Mouse (Mus musculus): ENCODE results near the gene Arntl2. TPM values are rescaled to one million over a fixed set of nuclear protein-coding genes. Genes with fewer than 3 reads are reported as not detected.
"Not testable (repeated sequence)": the region's sequence is repeated elsewhere in the genome, so short reads cannot be mapped to it uniquely, and the experiment has no call there.

Gene Arntl2
- polyA plus RNA-seq, 1 experiment from 2014 or later = 2.3 TPM

DNA sequence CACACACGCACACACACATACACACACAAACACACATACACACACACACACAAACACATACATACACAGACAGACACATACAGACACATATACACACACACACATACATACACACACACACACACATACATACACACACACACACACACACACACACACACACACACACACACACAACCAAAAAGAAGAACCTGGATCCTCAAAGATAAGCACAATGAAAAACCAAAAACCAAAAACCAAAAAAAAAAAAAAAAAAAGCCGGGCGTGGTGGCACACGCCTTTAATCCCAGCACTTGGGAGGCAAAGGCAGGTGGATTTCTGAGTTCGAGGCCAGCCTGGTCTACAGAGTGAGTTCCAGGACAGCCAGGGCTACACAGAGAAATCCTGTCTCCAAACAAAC, 68.5 kb downstream of the Arntl2 start:
- WGBS = 93% methylated on average over 2 of the region's 5 CpGs
- not testable (repeated sequence) for H3K27ac ChIP-seq (replicated peaks; ENCODE audit: low read depth, low read length); H3K9me3 ChIP-seq (ENCODE audit: control insufficient read depth, low read length); H3K9ac ChIP-seq (replicated peaks; ENCODE audit: low read length); DNase-seq; H3K4me3 ChIP-seq (replicated peaks; ENCODE audit: low read depth, low read length); H3K4me2 ChIP-seq (ENCODE audit: low read length); H3K27me3 ChIP-seq (ENCODE audit: control insufficient read depth, insufficient read depth, low read length); H3K4me1 ChIP-seq (ENCODE audit: control insufficient read depth, insufficient read depth, low read length); H3K36me3 ChIP-seq (ENCODE audit: control insufficient read depth, insufficient read depth, low read length); ATAC-seq (ENCODE audit: low FRiP score, low TSS enrichment)

DNA sequence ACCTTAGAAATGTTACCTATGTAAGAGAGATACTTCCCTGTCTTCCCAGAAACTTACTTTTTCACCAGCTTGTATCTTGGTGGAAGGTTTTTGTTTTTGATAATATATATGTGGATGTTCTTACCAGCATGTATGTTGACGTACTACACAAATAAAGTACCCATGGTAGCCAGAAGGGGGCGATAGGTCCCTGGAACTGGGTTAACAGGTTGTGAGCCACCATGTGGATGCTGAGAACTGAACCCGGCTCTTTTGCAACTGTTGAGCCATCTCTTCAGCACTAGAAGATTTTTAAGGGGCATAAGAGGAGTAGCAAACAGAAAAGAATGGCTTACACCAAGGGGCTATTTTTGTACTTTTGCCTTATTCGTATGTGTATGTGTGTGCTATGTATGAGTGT, 69.8 kb downstream of the Arntl2 start:
- Histone ChIP-seq H3K4me2 (ENCODE audit: low read length) (no peak overlapping the region), H3K27ac (replicated peaks; ENCODE audit: low read depth, low read length) (no peak overlapping the region), H3K36me3 (ENCODE audit: control insufficient read depth, insufficient read depth, low read length) (no peaks in the 10 kb centered on the region), H3K27me3 (ENCODE audit: control insufficient read depth, insufficient read depth, low read length) (no peaks in the 10 kb centered on the region), H3K9me3 (ENCODE audit: control insufficient read depth, low read length) (no peaks in the 10 kb centered on the region), H3K9ac (replicated peaks; ENCODE audit: low read length) (no peak overlapping the region), H3K4me3 (replicated peaks; ENCODE audit: low read depth, low read length) (no peak overlapping the region), H3K4me1 (ENCODE audit: control insufficient read depth, insufficient read depth, low read length) (no peaks in the 10 kb centered on the region)
- 84% methylated on average over 4 of the region's 4 CpGs for WGBS
- ATAC-seq (ENCODE audit: low FRiP score, low TSS enrichment) (no peak), DNase-seq (no peak)

DNA sequence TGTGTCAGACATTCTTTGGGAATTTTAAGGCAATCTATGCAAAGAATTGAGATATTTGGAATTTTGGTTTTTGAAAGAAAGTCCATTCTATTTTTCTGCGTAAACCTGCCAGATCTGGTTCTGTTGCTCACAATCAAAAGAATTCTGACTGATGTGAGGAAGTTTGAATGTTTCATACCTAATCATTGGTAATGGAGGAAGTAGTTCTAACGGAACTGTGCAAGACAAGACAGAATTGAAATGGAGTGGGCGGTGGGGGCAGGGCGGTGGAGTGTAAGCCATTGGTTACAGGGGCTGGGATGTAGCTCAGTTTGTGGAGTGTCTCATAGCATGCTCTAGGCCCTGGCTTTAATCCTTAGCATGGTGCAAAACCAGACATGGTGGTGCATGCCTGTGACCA, 76.1 kb downstream of the Arntl2 start:
- WGBS = 96% methylated on average over 4 of the region's 4 CpGs
- no peak for ATAC-seq (ENCODE audit: low FRiP score, low TSS enrichment)
- no peaks in the 10 kb centered on the region for H3K36me3 ChIP-seq (ENCODE audit: control insufficient read depth, insufficient read depth, low read length)
- no peak overlapping the region for H3K4me3 ChIP-seq (replicated peaks; ENCODE audit: low read depth, low read length)
- H3K27me3 ChIP-seq (ENCODE audit: control insufficient read depth, insufficient read depth, low read length) = no peaks in the 10 kb centered on the region
- DNase-seq = no peak
- H3K9ac ChIP-seq (replicated peaks; ENCODE audit: low read length) = no peak overlapping the region
- H3K9me3 ChIP-seq (ENCODE audit: control insufficient read depth, low read length) = 0 out of 2 replicates have a peak, but pooled peaks cover 3% of the 10 kb centered on the region
- H3K4me1 ChIP-seq (ENCODE audit: control insufficient read depth, insufficient read depth, low read length) = no peaks in the 10 kb centered on the region
- H3K27ac ChIP-seq (replicated peaks; ENCODE audit: low read depth, low read length) = no peak overlapping the region
- no peak overlapping the region for H3K4me2 ChIP-seq (ENCODE audit: low read length)

DNA sequence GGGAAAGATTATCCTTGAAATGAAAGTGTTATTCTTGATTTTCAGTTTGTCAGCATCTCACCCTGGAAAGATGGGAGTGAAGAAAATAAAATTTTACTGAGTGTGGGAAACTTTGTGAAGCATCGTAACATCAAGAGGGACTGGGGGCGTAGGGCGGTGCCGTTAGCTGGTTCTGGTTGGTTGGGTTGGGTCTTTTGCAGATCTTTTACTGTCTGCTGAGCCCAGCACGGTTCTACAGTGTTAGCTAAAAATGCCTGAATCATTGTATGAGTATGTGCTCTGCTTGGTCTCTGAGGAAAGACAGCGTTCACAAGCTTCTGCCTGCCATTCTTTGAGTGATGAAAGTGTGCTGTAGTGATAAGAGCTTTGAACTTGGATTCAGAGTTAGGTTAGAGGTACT, 78.6 kb downstream of the Arntl2 start:
- ATAC-seq (ENCODE audit: low FRiP score, low TSS enrichment) (no peak), DNase-seq (no peak)
- Histone ChIP-seq H3K9ac (replicated peaks; ENCODE audit: low read length) (no peak overlapping the region), H3K36me3 (ENCODE audit: control insufficient read depth, insufficient read depth, low read length) (no peaks in the 10 kb centered on the region), H3K4me3 (replicated peaks; ENCODE audit: low read depth, low read length) (no peak overlapping the region), H3K4me2 (ENCODE audit: low read length) (no peak overlapping the region), H3K9me3 (ENCODE audit: control insufficient read depth, low read length) (peaks cover 7% of the 10 kb centered on the region; the same call in 1 of the 2 replicates), H3K27me3 (ENCODE audit: control insufficient read depth, insufficient read depth, low read length) (no peaks in the 10 kb centered on the region), H3K4me1 (ENCODE audit: control insufficient read depth, insufficient read depth, low read length) (no peaks in the 10 kb centered on the region), H3K27ac (replicated peaks; ENCODE audit: low read depth, low read length) (no peak overlapping the region)
- 63% methylated on average over 6 of the region's 6 CpGs for WGBS

DNA sequence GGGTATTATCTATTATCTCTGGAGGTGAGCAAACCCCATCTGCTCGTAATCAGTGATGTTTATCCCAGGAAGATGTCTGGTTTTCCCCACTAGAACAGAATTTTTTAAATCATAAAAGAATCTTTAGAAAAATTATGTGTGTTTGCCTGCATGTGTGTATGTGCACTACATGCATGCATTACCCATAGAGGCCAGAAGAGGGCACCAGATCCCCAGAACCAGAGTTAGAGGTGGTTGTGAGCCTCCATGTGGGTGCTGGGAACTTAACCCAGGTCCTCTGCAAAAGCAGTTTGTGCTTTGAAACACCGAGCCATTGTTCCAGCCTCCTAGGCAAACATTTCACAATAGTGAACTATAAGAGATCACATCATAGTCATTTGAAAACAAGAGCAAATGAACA, 81.0 kb downstream of the Arntl2 start:
- H3K9ac ChIP-seq (replicated peaks; ENCODE audit: low read length) = no peak overlapping the region
- H3K9me3 ChIP-seq (ENCODE audit: control insufficient read depth, low read length) = peaks cover 7% of the 10 kb centered on the region; the same call in 1 of the 2 replicates
- no peaks in the 10 kb centered on the region for H3K27me3 ChIP-seq (ENCODE audit: control insufficient read depth, insufficient read depth, low read length)
- no peaks in the 10 kb centered on the region for H3K36me3 ChIP-seq (ENCODE audit: control insufficient read depth, insufficient read depth, low read length)
- no peak overlapping the region for H3K4me2 ChIP-seq (ENCODE audit: low read length)
- WGBS = 92% methylated on average over 2 of the region's 2 CpGs
- H3K4me1 ChIP-seq (ENCODE audit: control insufficient read depth, insufficient read depth, low read length) = no peaks in the 10 kb centered on the region
- no peak overlapping the region for H3K27ac ChIP-seq (replicated peaks; ENCODE audit: low read depth, low read length)
- no peak overlapping the region for H3K4me3 ChIP-seq (replicated peaks; ENCODE audit: low read depth, low read length)
- DNase-seq (no peak), ATAC-seq (ENCODE audit: low FRiP score, low TSS enrichment) (no peak)

DNA sequence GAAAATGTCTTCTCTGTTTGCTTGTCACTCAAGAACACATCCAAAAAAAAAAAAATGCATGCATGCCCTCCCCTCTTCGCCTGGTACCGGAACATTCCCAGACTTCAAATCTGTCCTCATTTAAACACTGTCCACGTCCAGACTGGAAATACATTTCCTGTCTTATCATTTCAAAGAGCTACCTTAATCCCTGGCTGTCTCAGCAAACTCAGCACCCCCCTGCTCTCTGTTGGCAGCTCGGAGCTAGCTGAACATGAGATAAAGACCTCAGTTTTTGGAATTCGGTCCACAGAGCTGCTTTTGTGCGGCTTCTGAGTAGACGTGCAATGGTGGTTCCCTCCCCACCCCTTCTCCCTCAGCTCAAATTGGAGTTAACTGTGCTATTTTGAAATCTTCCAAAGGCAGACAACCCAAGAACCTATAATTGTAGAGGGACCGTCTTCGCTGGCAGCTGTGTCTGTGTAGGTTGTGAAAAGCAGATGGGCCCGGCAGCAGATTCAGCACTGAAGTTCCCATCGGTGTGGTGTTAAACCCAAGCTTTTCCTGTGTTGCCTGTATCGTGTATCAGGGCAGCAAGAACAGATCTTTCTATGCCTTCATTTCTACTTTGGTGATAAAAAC, 81.7 kb downstream of the Arntl2 start:
- Histone ChIP-seq H3K27me3 (ENCODE audit: control insufficient read depth, insufficient read depth, low read length) (no peaks in the 10 kb centered on the region), H3K4me3 (replicated peaks; ENCODE audit: low read depth, low read length) (no peak overlapping the region), H3K9me3 (ENCODE audit: control insufficient read depth, low read length) (peaks cover 7% of the 10 kb centered on the region; the same call in 1 of the 2 replicates), H3K36me3 (ENCODE audit: control insufficient read depth, insufficient read depth, low read length) (no peaks in the 10 kb centered on the region), H3K9ac (replicated peaks; ENCODE audit: low read length) (no peak overlapping the region), H3K27ac (replicated peaks; ENCODE audit: low read depth, low read length) (no peak overlapping the region), H3K4me1 (ENCODE audit: control insufficient read depth, insufficient read depth, low read length) (no peaks in the 10 kb centered on the region), H3K4me2 (ENCODE audit: low read length) (no peak overlapping the region)
- DNase-seq (no peak), ATAC-seq (ENCODE audit: low FRiP score, low TSS enrichment) (no peak)
- WGBS = 88% methylated on average over 12 of the region's 12 CpGs

DNA sequence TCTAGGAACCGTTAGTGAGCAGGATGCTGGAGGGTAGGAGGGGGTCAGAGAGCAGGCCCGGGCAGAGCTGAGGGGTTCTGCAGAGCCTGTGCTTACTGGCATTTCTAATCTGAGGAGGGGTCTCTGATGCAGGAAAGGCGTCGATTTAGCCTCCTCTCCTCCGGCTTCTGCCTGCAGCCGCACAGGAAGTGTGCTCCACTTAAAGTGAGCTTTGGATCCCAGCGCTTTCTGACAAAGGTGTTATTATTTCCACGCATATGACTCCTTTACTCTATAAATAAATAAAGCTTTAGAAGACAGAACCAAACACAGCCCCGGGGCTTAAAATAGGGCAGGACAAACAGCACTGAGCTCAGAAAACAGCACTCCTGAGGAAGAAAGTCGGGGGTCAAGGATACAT, 83.1 kb downstream of the Arntl2 start:
- Histone ChIP-seq H3K36me3 (ENCODE audit: control insufficient read depth, insufficient read depth, low read length) (no peaks in the 10 kb centered on the region), H3K9ac (replicated peaks; ENCODE audit: low read length) (no peak overlapping the region), H3K4me1 (ENCODE audit: control insufficient read depth, insufficient read depth, low read length) (no peaks in the 10 kb centered on the region), H3K27me3 (ENCODE audit: control insufficient read depth, insufficient read depth, low read length) (no peaks in the 10 kb centered on the region), H3K4me2 (ENCODE audit: low read length) (no peak overlapping the region), H3K9me3 (ENCODE audit: control insufficient read depth, low read length) (peaks cover 7% of the 10 kb centered on the region; the same call in 1 of the 2 replicates), H3K4me3 (replicated peaks; ENCODE audit: low read depth, low read length) (no peak overlapping the region), H3K27ac (replicated peaks; ENCODE audit: low read depth, low read length) (no peak overlapping the region)
- 70% methylated on average over 10 of the region's 10 CpGs for WGBS
- DNase-seq = no peak
- no peak for ATAC-seq (ENCODE audit: low FRiP score, low TSS enrichment)

DNA sequence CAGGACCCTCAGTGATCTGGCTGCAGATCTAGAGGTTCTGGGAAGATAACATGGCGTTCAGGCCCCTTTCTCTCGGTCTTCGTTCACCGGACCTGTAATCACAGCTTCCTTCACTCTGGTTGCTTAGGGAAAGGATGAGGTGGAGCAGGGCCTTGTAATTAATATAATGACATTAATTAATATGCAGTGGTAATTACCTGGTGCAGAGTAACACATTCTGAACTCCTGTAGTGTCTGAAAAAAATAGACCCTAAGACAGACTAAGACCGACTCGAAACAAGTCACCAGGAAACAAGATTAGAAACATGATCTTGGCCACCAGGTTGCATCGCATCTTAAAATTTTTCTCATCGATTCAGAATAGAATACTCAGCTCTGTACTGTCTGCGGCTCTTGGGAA, 84.0 kb downstream of the Arntl2 start:
- WGBS = 90% methylated on average over 9 of the region's 9 CpGs
- no peaks in the 10 kb centered on the region for H3K4me1 ChIP-seq (ENCODE audit: control insufficient read depth, insufficient read depth, low read length)
- no peak overlapping the region for H3K4me3 ChIP-seq (replicated peaks; ENCODE audit: low read depth, low read length)
- no peak overlapping the region for H3K27ac ChIP-seq (replicated peaks; ENCODE audit: low read depth, low read length)
- no peak for ATAC-seq (ENCODE audit: low FRiP score, low TSS enrichment)
- H3K9ac ChIP-seq (replicated peaks; ENCODE audit: low read length) = no peak overlapping the region
- no peak for DNase-seq
- no peaks in the 10 kb centered on the region for H3K27me3 ChIP-seq (ENCODE audit: control insufficient read depth, insufficient read depth, low read length)
- no peaks in the 10 kb centered on the region for H3K36me3 ChIP-seq (ENCODE audit: control insufficient read depth, insufficient read depth, low read length)
- no peak overlapping the region for H3K4me2 ChIP-seq (ENCODE audit: low read length)
- peaks cover 7% of the 10 kb centered on the region; the same call in 1 of the 2 replicates for H3K9me3 ChIP-seq (ENCODE audit: control insufficient read depth, low read length)

DNA sequence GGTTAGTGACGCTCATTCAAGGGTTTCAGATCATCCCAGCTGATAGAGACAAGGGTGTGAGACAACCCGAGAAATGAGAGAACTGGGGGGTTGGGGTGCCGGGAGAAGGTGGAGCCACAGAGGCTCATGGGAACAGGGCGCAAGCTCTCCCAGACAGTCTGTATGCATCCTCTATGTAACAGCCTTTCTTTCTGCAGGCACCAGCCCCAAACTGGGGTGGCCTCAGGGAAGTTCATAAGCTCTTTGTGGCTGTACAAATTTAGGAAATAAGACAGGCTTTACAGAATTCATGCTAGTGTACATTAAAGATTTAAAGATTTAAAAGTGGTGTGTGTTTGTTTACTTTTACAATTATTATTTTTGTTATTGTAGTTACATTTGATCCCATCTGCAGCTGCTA, 84.4 kb downstream of the Arntl2 start:
- H3K36me3 ChIP-seq (ENCODE audit: control insufficient read depth, insufficient read depth, low read length) = no peaks in the 10 kb centered on the region
- H3K9ac ChIP-seq (replicated peaks; ENCODE audit: low read length) = no peak overlapping the region
- H3K9me3 ChIP-seq (ENCODE audit: control insufficient read depth, low read length) = peaks cover 7% of the 10 kb centered on the region; the same call in 1 of the 2 replicates
- H3K4me3 ChIP-seq (replicated peaks; ENCODE audit: low read depth, low read length) = no peak overlapping the region
- WGBS = 82% methylated on average over 4 of the region's 4 CpGs
- H3K4me2 ChIP-seq (ENCODE audit: low read length) = no peak overlapping the region
- H3K27ac ChIP-seq (replicated peaks; ENCODE audit: low read depth, low read length) = no peak overlapping the region
- no peak for ATAC-seq (ENCODE audit: low FRiP score, low TSS enrichment)
- no peak for DNase-seq
- H3K27me3 ChIP-seq (ENCODE audit: control insufficient read depth, insufficient read depth, low read length) = no peaks in the 10 kb centered on the region
- H3K4me1 ChIP-seq (ENCODE audit: control insufficient read depth, insufficient read depth, low read length) = no peaks in the 10 kb centered on the region

All from midbrain, embryonic 14.5 days (tissue).